Comparison of ENCODE assay signal across 7 mouse cellular contexts in the genomic region with DNA sequence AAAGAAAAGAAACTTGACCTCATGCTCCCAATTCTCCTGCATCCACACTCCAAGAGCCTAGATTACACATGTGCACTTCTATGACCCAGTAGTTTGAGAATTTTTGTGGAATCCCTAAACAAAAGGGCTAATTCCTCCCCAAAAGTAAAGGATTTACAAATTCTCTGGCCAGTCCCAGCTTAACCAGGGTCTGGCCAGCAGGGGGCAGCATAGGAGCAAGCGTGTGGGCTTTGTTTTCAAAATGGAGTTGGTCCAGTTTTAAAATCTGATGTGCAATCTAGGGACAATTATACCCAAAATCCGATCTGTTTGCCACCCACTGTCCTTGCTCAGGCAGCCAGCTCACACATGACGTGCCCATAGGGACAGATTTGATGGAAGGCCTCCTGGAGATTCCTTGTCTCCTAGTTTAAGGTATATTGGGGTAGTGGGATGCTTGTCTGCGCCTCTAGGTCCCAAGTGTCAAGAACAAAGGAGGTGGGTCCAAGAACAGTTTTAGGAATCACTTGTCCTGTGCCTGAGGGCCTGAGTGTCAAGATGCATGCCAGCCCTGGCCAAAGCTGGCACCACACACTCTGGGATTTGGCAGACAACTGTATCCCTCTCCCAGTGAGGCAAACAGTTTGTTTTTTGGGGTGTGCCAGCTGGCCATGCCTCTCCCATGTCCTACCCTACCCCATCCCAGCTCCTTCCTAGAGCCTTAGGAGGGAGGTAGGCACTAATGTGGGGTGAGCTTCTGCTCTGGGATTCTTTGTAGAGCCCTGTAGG. TPM values are rescaled to one million over a fixed set of nuclear protein-coding genes. Genes with fewer than 3 reads are reported as not detected.
DNase-seq lines count a peak whose midpoint lies in the region; ATAC-seq and TF ChIP-seq lines count a peak whose summit lies in the region.

No protein-coding gene starts in this region.

- ATAC-seq in G1E (ENCODE audit: extremely low read depth, insufficient number of reproducible peaks, low FRiP score, poor library complexity, severe bottlenecking): no peak
- no peak for ATAC-seq in embryonic facial prominence, embryonic 11.5 days (replicated peaks; ENCODE audit: insufficient number of reproducible peaks, low FRiP score, low TSS enrichment, low read depth)

- DNase-seq in left cerebral cortex, adult 18-20 months (ENCODE audit: low spot score in 2 of 2): peak; percentile 58 to 77
- DNase-seq in left cerebral cortex, adult 11 months (ENCODE audit: low spot score): no peak
- no peak for DNase-seq in G1E (ENCODE audit: low spot score)
- DNase-seq in embryonic facial prominence, embryonic 11.5 days (ENCODE audit: low spot score): peak; percentile 81
- DNase-seq in left cerebral cortex, postnatal 25 days (ENCODE audit: low spot score in 2 of 2): peak; percentile 36 to 48
- DNase-seq in retina, embryonic 14.5 days (ENCODE audit: low spot score): peak; percentile 82

- 0 out of 2 replicates have a peak, but pooled peaks have one; percentile 40 for TF ChIP-seq CTCF in G1E (IDR thresholded peaks at IDR 0.05; ENCODE audit: low read depth, low read length)
- TF ChIP-seq CTCF in bone marrow, adult 2 months (IDR thresholded peaks at IDR 0.05; ENCODE audit: control insufficient read depth, insufficient read depth, low read length): peak; percentile 83

- intact Hi-C loops in left cerebral cortex, postnatal 25 days (cut with DNase I): loop anchor here (5.0 kb wide), 1 partner anchor 97 kb away; no protein-coding TSS in a partner anchor

- peaks cover 28% of the 10 kb centered on the region for H3K27me3 ChIP-seq in G1E (ENCODE audit: insufficient read depth, low read length)
- H3K27me3 ChIP-seq in embryonic facial prominence, embryonic 11.5 days (ENCODE audit: control insufficient read depth, insufficient read depth, low read length): no peaks in the 10 kb centered on the region

- H3K9me3 ChIP-seq in G1E (replicated peaks): no peaks in the 10 kb centered on the region
- no peaks in the 10 kb centered on the region for H3K9me3 ChIP-seq in embryonic facial prominence, embryonic 11.5 days (replicated peaks; ENCODE audit: control insufficient read depth, low read length)

- TF ChIP-seq POLR2A in bone marrow, adult 2 months (IDR thresholded peaks at IDR 0.05; ENCODE audit: borderline replicate concordance, control insufficient read depth, low read depth, low read length): no peak

- H3K9ac ChIP-seq in embryonic facial prominence, embryonic 11.5 days (replicated peaks; ENCODE audit: low read length): 0 out of 2 replicates have a peak overlapping the region, but pooled peaks have one; percentile 22

- peaks cover 33% of the 10 kb centered on the region for H3K4me1 ChIP-seq in G1E (ENCODE audit: insufficient read depth, low read depth, low read length)
- H3K4me1 ChIP-seq in bone marrow, adult 2 months (ENCODE audit: control insufficient read depth, insufficient read depth, low read length): peaks cover 3% of the 10 kb centered on the region
- no peaks in the 10 kb centered on the region for H3K4me1 ChIP-seq in embryonic facial prominence, embryonic 11.5 days (ENCODE audit: control insufficient read depth, insufficient read depth, low read length)

- no peak overlapping the region for H3K4me2 ChIP-seq in embryonic facial prominence, embryonic 11.5 days (ENCODE audit: low read depth, low read length)

- 36% methylated on average over 4 of the region's 4 CpGs for WGBS in bone marrow, adult 2 months
- WGBS in embryonic facial prominence, embryonic 11.5 days: 30% methylated on average over 4 of the region's 4 CpGs

- H3K4me3 ChIP-seq in G1E (ENCODE audit: low read depth, low read length): no peak overlapping the region
- no peak overlapping the region for H3K4me3 ChIP-seq in bone marrow, adult 2 months (replicated peaks; ENCODE audit: control insufficient read depth, low read depth, low read length)
- H3K4me3 ChIP-seq in embryonic facial prominence, embryonic 11.5 days (ENCODE audit: low read depth, low read length): no peak overlapping the region

- H3K36me3 ChIP-seq in G1E (replicated peaks): no peaks in the 10 kb centered on the region
- no peaks in the 10 kb centered on the region for H3K36me3 ChIP-seq in embryonic facial prominence, embryonic 11.5 days (replicated peaks; ENCODE audit: control insufficient read depth, insufficient read depth, low read depth, low read length)

- no peak overlapping the region for H3K27ac ChIP-seq in bone marrow, adult 2 months (ENCODE audit: control insufficient read depth, insufficient read depth, low read depth, low read length, poor library complexity)
- no peak overlapping the region for H3K27ac ChIP-seq in embryonic facial prominence, embryonic 11.5 days (replicated peaks; ENCODE audit: low read depth, low read length)

RNA-seq across cellular contexts. Expression of gene Unc119, which starts 12.4 kb away (rescaled TPM):
- 10 to 100 TPM; 32.5 to 35.5 TPM for total RNA-seq in left cerebral cortex, adult 18-20 months (2021)
- total RNA-seq in G1E (2014; fragmentation: Nextera tagmentation) (4.3 and 6.7 TPM in 2 replicates), G1E (2017) (10.3 and 11.8 TPM in 2 replicates)
- 8.2 and 8.8 TPM in 2 replicates for polyA plus RNA-seq in G1E (2012)
- polyA plus RNA-seq in bone marrow, adult 2 months (2011; ENCODE audit: insufficient read depth, insufficient read length, low replicate concordance, missing spikeins): 35.6 and 71.9 TPM in 2 replicates
- polyA plus RNA-seq in embryonic facial prominence, embryonic 11.5 days (2014; fragmentation: Nextera tagmentation; extraction: Ambion mirVana): 77.0 and 84.7 TPM in 2 replicates
- total RNA-seq in left cerebral cortex, postnatal 25 days (2021): 10 to 100 TPM; 27.9 to 30.2 TPM

RNA-seq across cellular contexts. Expression of gene Pigs, which starts 27.4 kb away (rescaled TPM):
- 10 to 100 TPM; 58.4 to 61.2 TPM for total RNA-seq in left cerebral cortex, adult 18-20 months (2021)
- total RNA-seq in G1E (2014; fragmentation: Nextera tagmentation) (30.5 and 36.8 TPM in 2 replicates), G1E (2017) (13.9 and 14.1 TPM in 2 replicates)
- polyA plus RNA-seq in G1E (2012): 60.4 and 74.5 TPM in 2 replicates
- polyA plus RNA-seq in bone marrow, adult 2 months (2011; ENCODE audit: insufficient read depth, insufficient read length, low replicate concordance, missing spikeins): 7.3 and 16.7 TPM in 2 replicates
- polyA plus RNA-seq in embryonic facial prominence, embryonic 11.5 days (2014; fragmentation: Nextera tagmentation; extraction: Ambion mirVana): 55.4 and 64.0 TPM in 2 replicates
- 10 to 100 TPM; 67.0 to 67.7 TPM for total RNA-seq in left cerebral cortex, postnatal 25 days (2021)

RNA-seq across cellular contexts. Expression of gene Foxn1, which starts 30.7 kb away (rescaled TPM):
- total RNA-seq in left cerebral cortex, adult 18-20 months (2021): not detected
- not detected in 2 replicates for total RNA-seq in G1E (2014; fragmentation: Nextera tagmentation)
- total RNA-seq in G1E (2017): 0.05 TPM in 1 of 2 replicates, not detected in the other
- polyA plus RNA-seq in G1E (2012): not detected in 2 replicates
- polyA plus RNA-seq in bone marrow, adult 2 months (2011; ENCODE audit: insufficient read depth, insufficient read length, low replicate concordance, missing spikeins): not detected in 2 replicates
- 0.14 and 0.50 TPM in 2 replicates for polyA plus RNA-seq in embryonic facial prominence, embryonic 11.5 days (2014; fragmentation: Nextera tagmentation; extraction: Ambion mirVana)
- under 1 TPM in 1 of 2 experiments, not detected in 1; 0.09 TPM for total RNA-seq in left cerebral cortex, postnatal 25 days (2021)

RNA-seq across cellular contexts. Expression of gene Aldoc, which starts 32.9 kb away (rescaled TPM):
- 100 to 1,000 TPM; 733 to 876 TPM for total RNA-seq in left cerebral cortex, adult 18-20 months (2021)
- 0.83 and 4.3 TPM in 2 replicates for total RNA-seq in G1E (2014; fragmentation: Nextera tagmentation)
- total RNA-seq in G1E (2017): 10.2 and 12.9 TPM in 2 replicates
- 7.2 and 10.6 TPM in 2 replicates for polyA plus RNA-seq in G1E (2012)
- 2.9 and 8.4 TPM in 2 replicates for polyA plus RNA-seq in bone marrow, adult 2 months (2011; ENCODE audit: insufficient read depth, insufficient read length, low replicate concordance, missing spikeins)
- 2.7 and 4.6 TPM in 2 replicates for polyA plus RNA-seq in embryonic facial prominence, embryonic 11.5 days (2014; fragmentation: Nextera tagmentation; extraction: Ambion mirVana)
- total RNA-seq in left cerebral cortex, postnatal 25 days (2021): 100 to 1,000 TPM; 771 to 821 TPM

RNA-seq across cellular contexts. Expression of gene Spag5, which starts 54.3 kb away (rescaled TPM):
- 10 to 100 TPM in 1 of 2 experiments, 1 to 10 TPM in 1; 9.8 to 11.3 TPM for total RNA-seq in left cerebral cortex, adult 18-20 months (2021)
- total RNA-seq in G1E (2014; fragmentation: Nextera tagmentation) (70.7 and 71.3 TPM in 2 replicates), G1E (2017) (60.8 and 66.5 TPM in 2 replicates)
- polyA plus RNA-seq in G1E (2012): 55.3 and 77.5 TPM in 2 replicates
- polyA plus RNA-seq in bone marrow, adult 2 months (2011; ENCODE audit: insufficient read depth, insufficient read length, low replicate concordance, missing spikeins): 70.4 and 91.6 TPM in 2 replicates
- polyA plus RNA-seq in embryonic facial prominence, embryonic 11.5 days (2014; fragmentation: Nextera tagmentation; extraction: Ambion mirVana): 54.8 and 62.0 TPM in 2 replicates
- total RNA-seq in left cerebral cortex, postnatal 25 days (2021): 1 to 10 TPM; 8.0 to 8.9 TPM

Comparison
In these comparisons a context has a peak if more than half of its experiments do, and no peak if none do; other contexts are left out.
1. DNase-seq: peak in left cerebral cortex, adult 18-20 months (2 of 2), embryonic facial prominence, embryonic 11.5 days (single experiment), left cerebral cortex, postnatal 25 days (2 of 2) and retina, embryonic 14.5 days (single experiment); none in left cerebral cortex, adult 11 months (single experiment) and G1E (single experiment).